ENCODE assay signal across 40 mouse cellular contexts in genomic region chr4:96196701-96197100, GRCm38 (mm10). TPM values are rescaled to one million over a fixed set of nuclear protein-coding genes. Genes with fewer than 3 reads are reported as not detected.
"Had no signal": no experiment of that assay in that cellular context is flagged by ENCODE, and none has a peak within 500 bp of the region (broad histone marks: within the 10 kb centered on the region; RNA-seq: fewer than 3 reads in every experiment).

No protein-coding gene starts in this region.

- DNase-seq: heart, postnatal 10 days; heart, postnatal 14 days; heart, postnatal 36 days; heart, postnatal 4 days; kidney, adult 11 months; kidney, adult 18-20 months; kidney, adult 2 months; kidney, adult 8-10 months; kidney, adult 9 months; kidney, postnatal 10 days; kidney, postnatal 14 days; kidney, postnatal 25 days; kidney, postnatal 36 days; kidney, postnatal 4 days; layer of hippocampus, adult 9-11 months; layer of hippocampus, postnatal 36 days had no signal

RNA-seq across cellular contexts. Expression of gene Cyp2j7, which starts 39.8 kb away (rescaled TPM):
- polyA plus RNA-seq: heart, embryonic 12.5 days; heart, embryonic 13.5 days; heart, embryonic 14.5 days; heart, embryonic 15.5 days; heart, embryonic 16.5 days; heart, postnatal 0 days; hindbrain, embryonic 10.5 days; hindbrain, embryonic 11.5 days; hindbrain, embryonic 12.5 days; hindbrain, embryonic 13.5 days; hindbrain, embryonic 14.5 days; hindbrain, embryonic 15.5 days; hindbrain, embryonic 16.5 days; hindbrain, postnatal 0 days; inflammation-experienced regulatory T-cells, adult 6 months; intestine, embryonic 14.5 days; intestine, embryonic 15.5 days; intestine, embryonic 16.5 days; intestine, postnatal 0 days; kidney, embryonic 14.5 days; large intestine, adult 2 months had no signal

RNA-seq across cellular contexts. Expression of gene Cyp2j12, which starts 55.7 kb away (rescaled TPM):
- polyA plus RNA-seq: heart, embryonic 12.5 days; heart, embryonic 13.5 days; heart, embryonic 14.5 days; heart, embryonic 15.5 days; heart, embryonic 16.5 days; heart, postnatal 0 days; hindbrain, embryonic 10.5 days; hindbrain, embryonic 11.5 days; hindbrain, embryonic 12.5 days; hindbrain, embryonic 13.5 days; hindbrain, embryonic 14.5 days; hindbrain, embryonic 15.5 days; hindbrain, embryonic 16.5 days; hindbrain, postnatal 0 days; inflammation-experienced regulatory T-cells, adult 6 months; intestine, embryonic 14.5 days; intestine, embryonic 15.5 days; intestine, embryonic 16.5 days; intestine, postnatal 0 days; kidney, adult 2 months; kidney, embryonic 14.5 days; kidney, embryonic 15.5 days; kidney, embryonic 16.5 days; kidney, postnatal 0 days; large intestine, adult 2 months had no signal
